Mouse (Mus musculus): ENCODE measurements around the gene Thbs2. TPM values are rescaled to one million over a fixed set of nuclear protein-coding genes. Genes with fewer than 3 reads are reported as not detected.

Thbs2 gene
- total RNA-seq, 4 experiments from 2014 or later = 11.8 to 17.1 (median 14.4) TPM

DNA sequence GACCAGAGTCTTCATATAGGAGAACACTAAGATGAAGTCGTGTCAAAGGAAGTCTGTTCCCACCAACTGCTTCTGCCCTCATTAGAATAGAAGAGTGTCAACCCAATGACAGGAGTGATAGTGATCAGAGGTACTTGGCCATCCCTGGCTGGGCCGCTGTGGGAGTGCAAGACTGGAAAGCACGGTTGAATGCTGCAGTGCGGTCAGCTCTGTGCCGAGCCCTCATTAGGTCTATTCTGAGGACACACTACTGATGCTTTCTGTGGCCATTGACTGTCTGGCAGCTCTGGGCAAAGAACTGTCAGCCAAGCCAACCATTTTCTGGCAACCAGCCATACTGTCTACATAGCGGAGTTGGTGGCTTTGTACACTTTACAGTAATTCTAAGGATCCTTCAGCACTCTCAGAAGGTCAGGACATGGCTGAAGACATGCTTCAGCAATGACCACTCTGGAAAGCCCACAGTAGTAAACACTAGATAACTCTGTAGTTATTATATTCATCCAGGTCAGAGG, 2.3 kb upstream of the Thbs2 start:
- DNase-seq (ENCODE audit: low spot score) = no peak

DNA sequence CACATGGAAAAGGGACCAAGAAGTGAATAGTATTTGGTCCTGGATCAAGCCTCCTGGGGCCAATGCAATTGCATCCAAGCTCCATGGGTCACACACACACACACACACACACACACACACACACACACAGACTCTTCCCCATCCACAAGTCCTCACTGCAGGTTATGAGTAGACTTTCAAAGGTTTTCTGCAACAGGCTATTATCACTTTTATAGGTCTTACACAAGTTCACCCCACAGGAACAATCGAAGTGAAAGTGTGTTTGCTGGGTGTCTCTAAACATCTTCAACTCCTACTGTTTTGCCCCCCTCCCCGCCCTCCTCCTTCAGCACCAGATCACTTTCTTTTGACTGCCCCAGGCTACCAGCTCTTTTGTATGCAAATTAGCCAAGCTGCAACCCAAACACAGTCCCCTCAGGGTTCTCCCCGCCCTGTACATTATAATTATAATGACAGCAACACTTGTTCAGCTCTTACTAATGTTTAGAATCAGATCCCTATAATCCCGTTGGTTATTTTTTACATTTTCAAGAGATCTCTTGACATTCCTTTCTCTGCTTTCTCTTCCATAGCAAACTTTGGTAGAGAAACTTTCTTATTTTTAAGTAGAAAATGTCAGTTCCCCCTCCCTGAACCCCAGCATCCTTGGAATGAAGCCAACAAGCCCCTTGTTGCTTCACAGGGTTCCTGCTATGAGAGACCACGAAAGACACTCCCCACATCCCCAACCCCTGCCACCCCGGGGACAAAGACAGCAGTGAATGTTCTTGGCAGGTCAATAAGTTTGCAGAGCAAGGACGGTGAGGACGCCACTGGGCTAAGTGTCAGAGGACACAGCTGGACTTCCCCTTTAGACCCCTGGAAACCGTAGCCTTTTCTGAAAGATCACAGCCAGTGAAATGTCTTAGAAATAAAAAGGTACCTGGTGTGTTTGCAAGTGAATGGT, 714 bp downstream of the Thbs2 start:
- no peak for DNase-seq (ENCODE audit: low spot score)

DNA sequence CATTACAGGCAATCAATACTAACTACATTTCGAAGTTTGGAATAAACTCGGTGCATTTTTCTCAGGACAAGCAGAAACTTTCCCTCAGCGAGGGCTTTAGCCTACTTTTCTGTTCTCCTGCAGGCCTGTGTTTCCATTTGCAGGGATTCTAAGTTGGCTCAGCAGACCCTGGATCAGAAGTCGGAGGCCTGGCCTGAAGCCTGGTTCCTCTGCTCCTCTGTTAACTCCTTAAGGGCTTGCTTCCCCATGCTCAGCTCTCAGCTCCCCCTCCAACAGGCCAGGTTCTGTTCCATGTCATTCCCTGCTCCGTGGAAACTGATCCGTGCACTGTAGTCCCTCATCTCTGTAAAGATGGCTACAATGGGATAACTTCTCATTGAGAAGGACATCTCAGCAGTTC, 2.1 kb downstream of the Thbs2 start:
- no peak for DNase-seq (ENCODE audit: low spot score)

DNA sequence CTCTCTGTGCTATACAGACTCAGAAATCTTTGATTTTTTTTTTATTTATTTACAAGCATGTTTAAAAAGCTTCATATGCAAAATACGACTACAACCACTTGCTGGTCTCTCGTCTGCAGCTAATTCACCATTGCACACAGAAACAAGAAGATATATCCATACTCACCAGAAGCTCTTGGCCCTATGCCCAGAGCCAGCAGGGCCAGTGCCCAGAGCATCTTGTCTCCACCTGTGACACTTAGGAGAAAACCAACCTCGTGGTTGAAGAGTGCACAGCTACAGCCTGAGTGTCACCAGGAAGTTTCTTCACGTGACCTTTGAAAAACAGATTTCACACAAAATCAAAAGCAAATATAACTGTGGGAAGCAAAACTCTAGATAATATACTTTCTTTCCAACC, 2.8 kb downstream of the Thbs2 start:
- no peak for DNase-seq (ENCODE audit: low spot score)

DNA sequence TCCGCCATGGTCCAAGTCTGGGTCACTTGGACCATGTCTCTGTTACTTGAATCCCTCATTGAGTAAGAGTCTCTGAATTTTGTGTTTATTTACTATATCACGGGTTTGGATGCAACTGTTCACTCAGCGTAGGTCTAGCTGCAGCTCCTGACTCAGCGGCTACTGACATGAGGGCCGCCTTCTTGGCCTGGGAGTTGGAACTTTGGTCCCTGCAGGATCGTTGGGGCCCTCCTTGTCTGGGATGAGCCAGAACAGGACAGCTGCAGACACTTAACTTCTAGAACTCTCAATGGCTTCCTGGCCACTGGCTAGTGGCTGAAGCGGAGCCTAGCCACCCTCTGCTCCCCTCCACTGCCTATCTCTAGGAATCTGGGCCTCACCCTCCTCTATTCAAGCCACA, 11.2 kb downstream of the Thbs2 start:
- no peak for DNase-seq (ENCODE audit: low spot score)

DNA sequence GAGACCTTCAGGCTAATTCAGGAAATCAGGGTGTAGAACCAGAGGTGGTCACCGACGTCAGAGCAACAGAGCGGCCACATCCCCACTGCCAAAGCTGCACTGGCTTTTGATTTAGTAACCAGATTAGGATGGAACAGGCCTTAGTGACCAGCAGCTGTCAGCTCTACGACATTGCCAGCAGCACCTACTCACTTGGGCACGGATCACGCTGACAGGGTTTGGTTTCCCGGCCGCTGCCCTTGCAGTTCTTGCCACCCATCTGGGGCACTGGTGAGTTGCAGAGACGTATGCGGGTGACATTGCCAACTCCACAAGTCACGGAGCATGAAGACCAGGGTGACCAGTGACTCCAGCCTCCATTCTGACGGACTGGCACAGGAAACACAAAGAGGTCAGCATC, 13.0 kb downstream of the Thbs2 start:
- no peak for DNase-seq (ENCODE audit: low spot score)

DNA sequence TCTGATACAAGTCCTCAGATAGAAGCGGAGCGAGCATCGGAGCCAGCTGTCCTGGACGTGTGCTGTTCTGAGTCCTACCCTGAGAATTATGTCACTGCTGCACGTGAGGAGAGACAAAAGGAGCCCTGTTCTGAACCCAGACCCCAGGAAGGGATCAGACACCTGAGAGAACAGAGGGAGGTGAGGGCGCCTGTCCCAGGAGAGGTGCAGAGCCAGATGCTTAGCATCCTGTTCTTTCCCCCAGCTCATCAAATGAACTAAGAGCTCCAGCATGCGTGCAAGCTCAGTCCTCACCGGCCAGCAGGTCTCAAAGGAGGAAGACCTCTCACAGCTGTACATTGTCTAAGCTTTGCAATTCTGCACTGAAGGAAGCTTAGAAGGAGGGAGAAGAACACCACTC, 16.8 kb downstream of the Thbs2 start:
- no peak for DNase-seq (ENCODE audit: low spot score)

DNA sequence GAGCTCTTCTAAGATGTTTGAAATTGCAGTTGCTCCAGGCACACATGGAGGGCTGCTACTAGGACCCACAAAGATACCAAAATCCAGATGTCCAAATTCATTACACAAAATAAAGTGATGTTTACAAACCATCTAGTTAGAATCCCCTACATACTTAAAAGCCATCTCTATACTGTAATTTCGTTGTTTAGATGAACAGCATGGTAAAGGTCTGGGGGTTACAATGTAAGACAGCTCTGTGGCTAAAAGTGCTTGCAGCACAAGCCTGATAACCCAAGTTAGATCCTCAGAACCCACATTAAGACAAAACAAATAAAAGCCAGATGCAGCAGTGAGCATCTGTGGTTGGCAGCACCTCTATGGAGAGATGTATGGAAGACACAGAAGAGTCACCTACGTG, 18.5 kb downstream of the Thbs2 start:
- DNase-seq (ENCODE audit: low spot score) = no peak

DNA sequence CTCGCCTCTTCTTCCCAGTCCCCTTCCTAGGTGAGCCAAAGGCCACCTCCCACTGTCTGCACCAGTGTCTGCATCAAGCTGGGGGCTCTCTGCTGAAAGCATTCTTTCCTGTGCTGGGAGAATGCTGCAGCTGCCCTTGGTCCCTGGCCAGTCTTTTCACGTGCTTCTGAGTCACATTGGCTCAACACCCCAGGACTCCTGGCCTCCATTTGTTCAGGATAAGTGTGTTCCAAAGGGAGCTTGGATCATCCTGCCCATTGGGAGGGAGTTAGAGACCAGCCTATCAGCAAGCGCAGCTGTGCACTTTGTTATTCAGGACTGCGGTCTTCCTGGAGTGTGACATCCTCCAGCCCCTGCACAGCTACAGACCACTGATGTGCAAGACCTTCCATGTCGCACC, 21.6 kb downstream of the Thbs2 start:
- peak; percentile 89 for DNase-seq (ENCODE audit: low spot score)

DNA sequence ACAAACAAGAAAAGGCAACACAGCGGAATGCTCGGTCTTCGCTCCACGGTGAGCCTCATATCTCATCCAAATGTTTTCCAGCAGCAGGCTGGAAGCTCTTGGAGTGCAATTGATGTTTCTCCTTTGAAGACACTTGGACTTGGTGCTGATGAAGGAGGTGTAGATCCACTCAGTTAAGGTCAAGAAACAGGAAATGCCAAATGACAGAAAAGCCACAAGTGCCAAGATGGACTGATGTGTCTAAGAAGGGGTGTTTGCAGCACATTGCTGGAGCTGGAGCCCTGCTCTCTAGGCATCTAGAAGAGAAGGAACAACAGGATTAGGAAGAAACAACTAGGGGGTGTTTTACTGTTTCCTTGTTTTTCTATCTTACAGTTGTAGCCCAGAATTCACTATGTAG, 26.8 kb downstream of the Thbs2 start:
- no peak for DNase-seq (ENCODE audit: low spot score)

DNA sequence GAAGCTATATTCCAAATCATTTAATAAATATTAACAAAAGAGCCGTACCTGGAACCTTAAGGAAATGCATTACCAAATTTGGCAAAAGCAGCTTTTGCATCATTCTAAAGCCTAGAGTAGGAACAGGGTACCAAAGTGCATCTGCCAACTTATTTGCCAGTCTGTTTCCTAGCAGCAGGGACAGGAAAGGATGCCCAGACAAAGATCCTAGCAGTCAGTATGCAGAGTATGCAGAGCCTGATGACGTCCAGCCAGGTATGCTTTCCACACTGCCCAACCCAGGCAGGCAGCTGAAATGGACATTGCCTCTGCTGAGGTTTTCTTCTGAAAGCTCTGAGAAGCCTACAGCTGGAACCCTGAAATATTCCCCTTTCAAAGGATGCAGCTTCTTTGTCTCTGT, 27.6 kb downstream of the Thbs2 start:
- no peak for DNase-seq (ENCODE audit: low spot score)

DNA sequence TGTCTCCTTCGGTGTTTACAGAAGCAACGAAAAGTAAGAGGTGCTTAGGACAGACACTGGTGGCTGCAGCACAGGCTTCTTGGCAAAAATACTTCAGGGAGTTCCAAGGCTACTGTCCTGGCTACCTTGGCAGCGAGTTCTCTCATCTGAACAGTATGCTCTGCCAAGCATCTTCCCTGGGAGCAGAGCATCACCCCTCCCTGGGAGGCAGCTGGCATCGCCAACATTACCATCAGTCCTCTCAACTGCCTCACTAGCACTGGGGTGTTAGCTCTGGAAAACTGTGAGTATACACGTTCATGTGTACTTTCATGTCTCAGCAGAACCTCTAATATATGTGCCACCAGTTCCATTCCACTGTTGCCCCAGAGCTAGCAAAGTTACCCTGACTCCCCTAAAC, 30.7 kb downstream of the Thbs2 start:
- DNase-seq (ENCODE audit: low spot score) = no peak

DNA sequence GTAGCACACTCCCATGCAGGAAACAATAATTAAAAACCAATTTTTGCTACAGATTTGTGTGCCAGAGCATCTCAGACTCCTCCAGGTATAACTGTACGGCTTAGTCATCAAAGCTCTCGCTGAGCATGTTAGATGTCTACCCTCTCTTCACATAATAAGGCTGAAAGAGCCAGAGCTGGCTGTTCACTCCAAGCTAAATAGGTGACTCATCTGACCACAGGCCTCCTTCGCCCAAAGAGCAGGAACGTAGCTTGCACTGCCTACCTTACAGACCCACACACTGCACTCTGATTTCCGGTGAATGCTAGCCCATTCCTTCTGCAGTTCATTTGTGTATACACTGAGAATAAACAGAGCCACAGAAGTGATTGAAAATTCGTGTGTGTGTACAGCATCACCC, 31.6 kb downstream of the Thbs2 start:
- no peak for DNase-seq (ENCODE audit: low spot score)

DNA sequence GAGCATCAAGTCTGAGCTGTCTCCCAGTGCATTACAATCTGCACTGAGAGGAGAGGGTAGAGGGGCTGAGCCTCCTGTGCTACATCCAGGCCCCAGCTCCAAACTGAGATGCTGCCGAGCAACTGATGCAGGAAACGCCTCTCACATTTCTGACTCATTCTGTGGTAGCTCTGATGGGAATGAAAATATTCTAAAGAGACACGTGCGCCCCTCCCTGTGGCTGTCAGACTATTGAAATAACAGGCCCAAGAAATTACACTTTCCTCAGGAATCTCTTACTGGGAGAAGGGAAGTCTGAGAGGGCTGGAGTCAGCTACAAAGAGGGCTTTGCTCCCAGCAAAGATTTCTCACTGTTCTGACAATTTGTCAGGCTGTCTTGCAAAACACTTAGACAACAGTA, 34.3 kb downstream of the Thbs2 start:
- DNase-seq (ENCODE audit: low spot score) = no peak

DNA sequence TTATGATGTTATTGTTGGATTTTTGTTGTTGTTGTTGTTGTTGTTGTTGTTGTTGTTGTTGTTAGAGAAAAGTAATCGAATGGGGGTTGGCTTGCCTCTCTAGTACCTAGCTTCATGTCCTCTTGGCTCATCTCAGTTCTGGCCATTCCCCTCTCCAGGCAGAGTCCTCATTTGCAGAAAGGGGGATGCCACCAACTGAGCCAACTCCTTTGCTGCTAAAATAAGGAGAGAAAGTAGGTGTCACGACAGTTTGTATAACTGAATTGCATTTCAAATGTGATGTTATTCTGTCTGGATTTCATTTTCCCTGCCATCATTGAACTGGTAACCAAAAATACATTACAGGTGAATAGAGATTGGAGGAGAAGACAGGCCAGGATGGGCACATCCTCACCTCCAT, 35.9 kb downstream of the Thbs2 start:
- DNase-seq (ENCODE audit: low spot score) = no peak

DNA sequence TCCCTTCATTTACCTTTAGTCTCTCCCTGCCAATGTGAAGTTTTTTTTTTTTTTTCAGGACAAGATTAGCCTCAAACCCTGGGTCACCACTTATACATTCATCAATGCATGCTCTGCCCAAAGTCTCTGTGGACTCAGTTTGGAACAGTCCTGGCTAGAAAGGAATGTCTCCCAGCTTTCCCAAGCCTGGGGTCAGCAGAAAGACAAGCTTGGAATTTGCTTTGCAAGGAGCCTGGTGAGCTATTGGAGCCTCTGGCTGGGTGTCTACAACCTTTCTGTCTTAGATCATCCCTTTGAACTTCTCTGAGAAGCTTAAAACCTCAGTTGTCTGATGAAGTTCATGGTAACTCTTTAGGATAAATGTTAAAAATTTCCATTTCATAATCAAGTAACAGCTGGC, 36.9 kb downstream of the Thbs2 start:
- no peak for DNase-seq (ENCODE audit: low spot score)

DNA sequence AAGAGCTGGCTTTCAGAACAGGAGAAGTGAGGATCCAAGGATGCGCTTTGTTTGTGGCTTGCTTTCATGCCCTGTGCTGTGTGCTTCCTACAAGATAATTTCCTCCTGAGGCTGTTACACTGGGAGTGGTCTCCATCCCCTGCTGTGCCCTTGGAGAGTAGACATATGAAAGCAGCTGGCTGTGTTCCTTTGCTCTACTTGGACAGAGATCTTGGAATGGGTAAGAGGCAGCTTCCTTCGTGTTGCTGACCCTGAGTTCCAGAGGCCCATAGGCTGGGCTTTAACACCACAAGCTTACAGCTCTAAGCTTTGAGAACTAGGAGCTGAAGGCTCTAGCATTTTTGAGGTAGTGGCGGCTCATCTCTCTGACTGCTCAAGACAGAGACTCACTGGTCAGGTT, 39.1 kb downstream of the Thbs2 start:
- DNase-seq (ENCODE audit: low spot score) = no peak

DNA sequence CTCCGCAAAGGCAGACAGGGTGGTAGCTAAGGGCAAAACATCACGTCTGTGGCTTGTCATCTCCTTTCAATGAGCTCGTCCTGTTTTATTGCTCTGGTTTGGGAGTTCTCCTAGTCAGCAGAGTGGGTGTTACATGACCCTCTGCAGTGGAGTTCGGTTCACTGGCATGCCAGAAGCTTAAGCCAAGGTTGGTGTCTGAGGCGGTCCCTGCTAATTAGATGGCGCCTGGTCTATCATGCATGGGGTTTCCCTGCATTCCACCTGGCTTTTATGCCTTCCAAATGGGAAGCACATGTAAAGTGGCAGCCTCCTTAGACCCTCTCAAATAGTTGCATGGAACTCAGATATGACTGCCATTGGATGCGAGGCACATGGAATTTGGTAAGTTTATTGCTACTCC, 42.0 kb downstream of the Thbs2 start:
- DNase-seq (ENCODE audit: low spot score) = no peak

DNA sequence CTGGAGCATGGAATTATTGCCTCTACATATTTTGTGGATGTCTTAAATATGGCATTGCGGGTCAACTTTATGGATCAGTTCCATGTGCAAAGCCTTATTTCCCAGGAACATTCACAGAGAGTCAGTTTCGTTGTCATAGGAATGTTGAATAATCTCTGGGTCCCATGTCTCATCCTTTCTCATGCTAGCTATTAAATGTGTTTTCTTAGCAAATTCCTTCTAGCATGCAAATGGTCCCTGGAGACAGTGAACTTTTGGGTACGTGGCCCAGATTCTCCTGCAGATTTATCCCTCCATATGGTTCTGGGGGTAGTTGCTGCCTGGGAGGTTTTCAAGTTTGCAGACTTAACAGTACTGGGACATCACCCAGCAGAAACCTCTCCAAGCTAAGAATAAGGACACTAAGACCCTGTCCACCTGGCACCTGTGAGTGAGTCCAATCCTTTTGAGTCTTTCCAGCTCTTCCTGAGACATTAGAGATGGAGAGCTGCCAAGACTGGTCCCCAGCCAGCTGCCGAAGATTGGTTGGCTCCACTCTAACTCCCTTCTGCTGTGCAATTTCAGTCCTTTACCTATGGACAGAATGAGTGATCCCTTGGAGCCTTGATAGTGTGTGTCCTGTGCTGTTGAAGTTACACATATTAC, 45.9 kb downstream of the Thbs2 start:
- DNase-seq (ENCODE audit: low spot score) = no peak

DNA sequence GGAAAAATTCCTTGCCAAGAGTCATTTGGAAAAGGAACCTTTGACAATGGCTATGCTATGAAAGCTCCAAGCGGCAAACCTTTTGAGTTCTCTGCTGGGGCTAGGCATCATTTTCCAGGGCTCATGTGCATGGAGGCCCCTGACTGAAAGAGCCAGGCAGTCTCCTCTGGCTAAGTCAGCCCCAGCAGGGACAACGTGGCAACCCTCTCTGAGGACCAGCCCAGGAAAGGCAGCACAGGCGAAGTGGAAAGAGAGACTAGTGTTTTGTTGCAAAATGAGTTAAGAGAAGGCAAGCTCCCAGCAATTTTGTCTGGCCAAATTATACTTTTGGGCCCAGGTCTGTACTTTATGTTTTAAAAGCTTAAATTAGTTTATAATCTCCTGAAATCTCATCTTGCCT, 50.0 kb downstream of the Thbs2 start:
- DNase-seq (ENCODE audit: low spot score) = no peak

DNA sequence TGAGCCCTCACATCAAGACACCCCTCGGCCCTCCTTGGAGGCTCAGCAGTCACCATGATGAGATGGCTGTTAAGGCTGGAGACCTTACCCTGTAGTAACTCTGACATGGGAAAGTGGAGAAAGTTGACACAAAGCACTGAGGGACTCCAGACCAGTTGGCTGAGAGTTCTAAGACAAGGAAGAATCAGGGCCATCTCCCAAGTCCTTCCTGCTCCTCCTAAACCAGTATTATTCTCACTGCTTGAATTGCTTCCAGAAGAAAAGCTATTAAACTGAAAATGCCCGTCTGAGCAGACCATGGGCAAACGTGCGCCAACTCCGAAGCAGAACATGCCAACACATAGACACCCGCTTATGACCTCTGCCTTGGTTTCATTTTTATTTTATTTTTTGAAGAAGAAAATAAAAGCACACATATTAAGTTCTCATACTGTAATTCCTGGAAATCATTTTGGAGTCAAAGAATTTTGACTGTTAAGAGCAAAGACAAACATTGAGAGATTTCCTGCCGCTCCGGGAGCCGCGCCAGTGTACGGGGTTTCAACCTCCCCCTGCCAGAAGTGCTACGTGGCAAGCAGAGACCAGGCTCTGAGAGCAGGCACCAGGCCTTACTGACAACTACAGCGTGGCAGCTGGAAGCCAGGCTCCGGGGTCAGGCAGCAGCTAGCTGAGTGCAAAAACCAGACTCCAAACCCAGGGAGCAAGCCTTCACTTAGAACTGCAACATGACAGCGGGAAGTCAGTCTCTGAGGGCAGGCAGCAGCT, 53.5 kb downstream of the Thbs2 start:
- DNase-seq (ENCODE audit: low spot score) = peak; percentile 38
